Mouse (Mus musculus) layer of hippocampus, postnatal 14 days (tissue): Measurements from ENCODE around the gene Hist2h2bb. TPM values are rescaled to one million over a fixed set of nuclear protein-coding genes. Genes with fewer than 3 reads are reported as not detected.
A peak's percentile ranks its signal among the peaks of the same experiment; 100 is the strongest.
"Not testable (repeated sequence)": the region's sequence is repeated elsewhere in the genome, so short reads cannot be mapped to it uniquely, and the experiment has no call there.

Source experiments
- DNase-seq, 2 experiments: peaks; one replicate each; pipeline ENCODE4 v3.0.0; 2021 to 2022; ENCODE audit warnings: low spot score in 2 of 2, mixed read lengths in 1 of 2
- total RNA-seq, 2 experiments: library from RNA; stranded (reverse); gene quantifications; 2 replicates each; pipeline ENCODE4 v1.2.3; 2021

Hist2h2bb gene
- total RNA-seq, 2 experiments from 2014 or later, result 133 to 147 TPM

DNA sequence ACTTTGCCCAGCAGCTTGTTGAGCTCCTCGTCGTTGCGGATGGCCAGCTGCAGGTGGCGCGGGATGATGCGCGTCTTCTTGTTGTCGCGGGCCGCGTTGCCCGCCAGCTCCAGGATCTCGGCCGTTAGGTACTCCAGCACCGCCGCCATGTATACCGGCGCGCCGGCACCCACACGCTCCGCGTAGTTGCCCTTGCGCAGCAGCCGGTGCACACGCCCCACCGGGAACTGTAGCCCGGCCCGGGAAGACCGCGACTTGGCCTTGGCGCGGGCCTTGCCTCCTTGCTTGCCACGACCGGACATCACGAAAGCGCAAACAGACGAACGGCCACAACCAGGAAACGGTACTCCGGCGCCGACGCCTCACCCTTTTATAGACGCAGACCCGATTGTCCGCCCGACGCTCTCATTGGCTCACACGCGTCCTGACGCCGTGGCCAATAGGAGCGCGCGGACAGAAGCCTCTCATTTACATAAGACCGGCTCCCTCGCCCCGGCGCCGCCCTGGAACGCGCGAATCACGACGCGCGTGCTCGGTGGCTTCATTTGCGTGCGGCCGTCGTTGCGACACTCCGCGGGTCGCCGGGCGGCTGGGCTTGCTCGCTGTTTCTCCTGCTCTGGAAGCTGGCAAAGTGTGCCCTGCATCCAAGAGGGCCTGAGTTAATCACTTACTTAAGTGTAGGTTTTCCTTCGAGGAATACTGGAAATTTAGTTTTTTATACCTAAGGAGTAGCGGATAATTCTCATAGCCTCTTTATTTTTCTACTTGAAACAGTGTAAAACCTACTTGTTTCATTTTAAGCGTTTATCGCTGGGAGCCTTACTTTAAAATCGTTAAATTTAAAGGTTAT is 29.4 kb upstream of the Hist2h2bb start, which contains the start of gene Hist2h2aa2:
Hist2h2aa2 (minus strand) TSS at position 328 of the 850 bp plus-strand sequence.
- peak; percentile 98 for DNase-seq

DNA sequence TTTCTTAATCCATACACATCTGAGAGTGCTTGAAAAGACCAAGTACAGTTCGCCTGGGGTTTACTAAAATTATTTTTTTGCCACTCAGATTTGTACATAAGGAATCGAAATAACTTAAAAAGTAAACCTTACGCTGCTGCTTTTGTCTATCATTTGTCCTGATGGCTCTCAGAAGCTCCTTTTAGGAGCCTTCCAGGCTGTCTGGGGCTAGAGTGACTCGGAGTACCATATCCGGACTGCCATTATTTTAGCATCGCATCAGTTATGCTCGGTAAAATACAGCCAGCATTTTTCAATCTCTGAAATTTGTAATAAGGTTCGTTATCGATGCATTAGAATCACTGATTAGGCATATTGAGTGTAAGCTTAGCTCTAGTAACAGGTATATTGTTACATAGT is 28.8 kb upstream of the Hist2h2bb start:
- DNase-seq, result no peak

DNA sequence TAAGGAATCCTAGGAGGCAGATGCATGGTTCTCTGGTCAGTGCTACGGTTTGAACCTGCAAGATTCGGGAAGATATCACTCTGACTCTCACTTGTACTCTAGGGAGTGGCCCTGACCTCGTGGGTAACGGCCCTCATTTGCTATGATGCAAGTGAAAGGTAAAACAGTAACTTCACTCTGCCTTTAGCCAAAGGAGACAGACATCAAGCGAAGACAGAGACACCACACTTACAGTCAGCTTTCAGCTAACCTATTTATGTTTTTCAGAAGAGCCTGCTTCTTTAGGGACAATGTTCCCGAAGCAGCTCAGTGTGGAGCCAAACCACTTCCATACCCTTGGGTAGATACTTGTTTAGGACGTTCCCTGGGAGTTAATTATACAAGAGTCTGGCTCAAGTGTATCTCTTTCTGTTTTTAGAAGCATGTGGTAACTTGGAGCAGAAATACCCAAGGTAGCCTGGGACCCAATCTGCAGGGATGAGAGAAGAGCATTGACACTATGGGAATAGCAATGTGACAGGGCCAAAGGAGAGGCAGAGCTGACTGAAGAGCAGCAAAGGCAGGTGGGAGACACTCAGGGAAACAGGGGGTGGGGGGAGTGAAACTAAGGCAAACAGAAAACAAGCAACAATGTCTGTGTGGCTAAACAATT is 25.5 kb upstream of the Hist2h2bb start:
- no peak for DNase-seq

DNA sequence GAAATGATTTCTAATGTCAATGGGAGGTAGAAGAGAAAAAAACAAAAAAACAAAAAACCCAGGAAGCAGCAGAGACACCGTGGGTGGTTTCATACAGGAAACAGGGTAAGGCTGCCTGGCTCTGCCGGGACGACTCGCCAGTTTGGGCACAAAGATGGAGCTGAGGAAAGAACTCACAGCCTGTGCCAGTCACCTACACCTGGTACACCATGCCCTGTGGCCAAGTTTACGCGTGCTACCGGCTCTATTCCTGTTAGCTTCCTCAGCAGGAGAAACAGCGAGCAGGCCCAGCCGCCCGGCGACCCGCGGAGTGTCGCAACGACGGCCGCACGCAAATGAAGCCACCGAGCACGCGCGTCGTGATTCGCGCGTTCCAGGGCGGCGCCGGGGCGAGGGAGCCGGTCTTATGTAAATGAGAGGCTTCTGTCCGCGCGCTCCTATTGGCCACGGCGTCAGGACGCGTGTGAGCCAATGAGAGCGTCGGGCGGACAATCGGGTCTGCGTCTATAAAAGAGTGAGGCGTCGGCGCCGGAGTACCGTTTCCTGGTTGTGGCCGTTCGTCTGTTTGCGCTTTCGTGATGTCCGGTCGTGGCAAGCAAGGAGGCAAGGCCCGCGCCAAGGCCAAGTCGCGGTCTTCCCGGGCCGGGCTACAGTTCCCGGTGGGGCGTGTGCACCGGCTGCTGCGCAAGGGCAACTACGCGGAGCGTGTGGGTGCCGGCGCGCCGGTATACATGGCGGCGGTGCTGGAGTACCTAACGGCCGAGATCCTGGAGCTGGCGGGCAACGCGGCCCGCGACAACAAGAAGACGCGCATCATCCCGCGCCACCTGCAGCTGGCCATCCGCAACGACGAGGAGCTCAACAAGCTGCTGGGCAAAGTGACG is 24.3 kb upstream of the Hist2h2bb start, which contains the start of gene Hist2h2aa1:
Hist2h2aa1 (plus strand) TSS at position 495 of the 884 bp plus-strand sequence.
- DNase-seq, result peak; percentile 85 to 90

DNA sequence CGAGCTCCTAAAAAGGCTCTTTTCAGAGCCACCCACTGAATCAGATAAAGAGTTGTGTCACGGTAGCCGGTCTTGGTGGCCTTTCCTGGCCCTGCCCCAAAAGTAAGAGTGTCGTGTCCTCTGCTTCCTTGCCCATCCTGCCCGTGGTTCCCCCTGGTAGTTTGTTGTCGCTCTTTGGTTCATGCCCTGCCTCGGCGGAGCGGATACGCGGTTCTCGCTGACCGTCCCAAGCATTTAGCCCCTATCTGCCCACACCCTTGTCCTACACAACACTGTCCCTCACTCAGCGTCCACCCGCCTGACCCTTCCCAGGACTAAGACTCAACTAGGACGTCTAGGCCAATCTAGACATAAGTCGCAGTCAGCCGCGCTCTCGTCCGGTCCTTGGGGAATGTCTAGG is 23.5 kb upstream of the Hist2h2bb start:
- DNase-seq, result not testable (repeated sequence)

DNA sequence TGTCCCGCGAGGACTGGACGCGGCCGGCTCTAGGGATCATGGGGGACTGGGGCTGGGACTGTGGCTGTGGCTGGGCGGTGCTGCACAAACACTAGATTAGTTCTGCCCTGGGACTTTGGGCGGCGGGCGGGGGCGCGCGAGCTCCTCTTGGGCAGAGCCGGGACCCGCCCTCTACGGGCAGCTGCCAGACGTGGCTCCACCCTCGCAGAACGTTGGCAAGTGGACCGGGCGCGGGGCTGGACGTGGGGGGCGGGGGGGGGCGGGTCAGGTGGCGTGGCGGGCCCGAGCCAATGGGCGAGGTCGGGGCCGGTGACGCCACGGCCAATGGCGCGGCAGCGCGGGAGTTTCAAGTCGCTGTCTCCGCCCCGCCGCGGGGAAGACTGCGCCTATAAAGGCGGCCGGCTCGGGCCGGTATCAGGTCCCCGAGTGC is 23.1 kb upstream of the Hist2h2bb start, which contains the start of gene Hist2h3c1:
Hist2h3c1 (plus strand) TSS at position 259 of the 430 bp plus-strand sequence.
- DNase-seq, result not testable (repeated sequence)

DNA sequence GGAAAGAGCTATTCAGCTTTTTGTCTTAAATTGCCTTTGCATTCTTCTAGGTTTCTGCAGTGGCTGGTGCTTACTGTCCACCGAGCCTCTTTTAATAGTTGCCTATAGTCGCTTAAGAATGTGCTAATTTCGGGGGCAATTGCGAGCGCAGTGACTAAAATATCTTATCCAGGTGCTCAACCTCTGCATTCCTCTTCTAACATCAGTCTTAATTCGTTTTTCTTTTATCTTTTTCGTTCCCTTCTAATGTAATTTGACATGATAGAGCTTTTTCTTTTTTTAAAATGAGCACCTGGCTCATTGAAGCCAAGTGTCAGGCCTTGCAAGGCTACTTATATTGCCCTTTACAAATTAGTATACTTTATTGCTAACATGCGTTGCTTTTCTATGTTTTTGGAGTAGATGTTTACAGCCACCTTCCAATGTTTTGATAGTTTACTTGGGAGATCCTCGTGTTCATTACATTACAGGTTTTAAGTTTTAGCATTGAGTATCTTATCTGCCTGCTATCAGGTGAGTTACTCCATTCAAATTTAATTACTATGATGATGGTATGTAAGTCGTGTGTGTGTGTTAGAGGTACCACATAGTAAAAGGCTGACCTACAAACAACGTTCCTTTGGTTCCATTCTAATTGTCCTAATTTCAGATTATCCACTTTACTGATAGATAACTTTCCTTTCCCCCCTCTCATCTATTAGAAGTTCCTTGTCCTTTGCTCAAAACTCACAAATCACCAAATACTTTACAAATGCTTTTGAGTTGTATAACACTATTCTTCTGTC is 22.0 kb upstream of the Hist2h2bb start:
- no peak for DNase-seq

DNA sequence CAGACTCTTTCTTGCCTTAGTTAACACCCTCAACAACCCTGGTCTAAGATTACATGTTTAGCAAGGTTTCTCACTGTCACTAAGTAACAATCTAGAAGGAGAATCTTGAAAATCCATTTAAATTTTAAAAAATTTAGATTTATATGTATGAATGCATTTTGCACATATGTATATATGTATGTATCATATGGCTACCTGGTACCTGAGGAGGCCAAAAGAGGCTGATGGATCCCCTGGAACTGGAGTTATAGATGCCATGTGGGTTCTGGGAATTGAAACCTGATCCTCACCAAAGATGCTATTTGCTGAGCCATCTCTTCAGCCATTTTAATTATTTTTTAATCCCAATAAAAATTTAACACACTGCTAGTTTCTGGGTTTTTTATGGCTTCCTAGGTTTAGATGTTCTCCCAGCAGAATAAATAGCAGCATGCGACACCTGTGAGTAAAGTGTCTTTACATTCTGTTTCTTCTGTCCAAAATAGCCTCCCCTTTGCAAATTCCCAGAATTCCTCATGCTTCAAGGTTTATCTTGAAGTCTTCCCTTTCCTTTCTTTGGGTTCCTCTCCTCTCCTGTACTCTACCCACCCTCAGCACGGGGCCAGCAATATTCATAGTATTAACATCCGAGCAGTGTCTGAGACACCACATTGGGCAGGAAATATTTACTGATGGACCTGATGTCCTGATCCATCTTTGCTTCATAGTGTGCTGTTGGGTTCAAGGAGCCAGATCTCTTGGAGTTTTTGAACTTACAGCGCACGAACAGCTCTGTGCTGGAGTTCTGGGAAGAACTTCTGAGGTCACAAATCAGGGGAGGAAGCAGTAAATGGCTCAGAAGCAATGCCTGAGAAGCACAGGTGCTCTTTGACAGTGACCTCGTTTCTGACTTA is 21.2 kb upstream of the Hist2h2bb start:
- DNase-seq, result no peak

DNA sequence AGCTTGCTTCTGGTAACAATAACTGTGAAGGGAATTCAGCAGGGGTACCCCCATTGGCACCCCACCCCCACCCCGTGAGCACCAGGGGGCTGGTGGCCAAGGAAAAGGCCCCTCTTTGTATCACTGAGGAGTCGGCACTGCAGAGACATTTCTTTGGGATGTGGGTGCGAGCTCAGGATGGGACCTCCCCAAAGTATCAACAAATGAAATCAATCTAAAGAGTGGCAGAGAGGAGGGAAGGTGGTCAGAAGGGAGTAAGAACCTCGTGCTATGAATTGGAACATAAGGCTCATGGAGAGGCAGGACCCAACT is 20.6 kb upstream of the Hist2h2bb start:
- DNase-seq, result no peak

DNA sequence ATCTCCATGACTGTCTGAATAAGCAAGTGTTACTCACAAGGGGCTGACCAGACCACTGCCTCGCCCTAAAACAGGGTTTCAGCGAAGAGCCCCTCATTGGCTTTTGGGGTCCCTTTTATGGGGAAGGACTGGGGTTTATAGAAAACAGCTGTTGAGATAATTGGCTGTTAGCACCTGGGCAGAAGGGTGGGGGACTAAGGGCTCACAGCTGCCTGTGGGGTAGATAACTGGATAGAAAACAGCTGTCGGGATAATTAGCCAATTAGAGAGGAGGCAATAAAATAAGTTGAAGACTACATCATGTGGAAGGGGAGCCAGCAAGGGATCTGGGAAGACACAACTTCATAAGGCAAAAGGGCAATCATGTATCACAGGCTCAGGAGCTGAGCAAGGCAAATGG is 18.7 kb upstream of the Hist2h2bb start:
- DNase-seq, result no peak

- no peak for DNase-seq
Measured at GRCm38 (mm10) chr3:96251787-96252186, 17.8 kb upstream of the Hist2h2bb start.

- no peak for DNase-seq
Measured at GRCm38 (mm10) chr3:96254683-96255355, 14.7 kb upstream of the Hist2h2bb start.

DNA sequence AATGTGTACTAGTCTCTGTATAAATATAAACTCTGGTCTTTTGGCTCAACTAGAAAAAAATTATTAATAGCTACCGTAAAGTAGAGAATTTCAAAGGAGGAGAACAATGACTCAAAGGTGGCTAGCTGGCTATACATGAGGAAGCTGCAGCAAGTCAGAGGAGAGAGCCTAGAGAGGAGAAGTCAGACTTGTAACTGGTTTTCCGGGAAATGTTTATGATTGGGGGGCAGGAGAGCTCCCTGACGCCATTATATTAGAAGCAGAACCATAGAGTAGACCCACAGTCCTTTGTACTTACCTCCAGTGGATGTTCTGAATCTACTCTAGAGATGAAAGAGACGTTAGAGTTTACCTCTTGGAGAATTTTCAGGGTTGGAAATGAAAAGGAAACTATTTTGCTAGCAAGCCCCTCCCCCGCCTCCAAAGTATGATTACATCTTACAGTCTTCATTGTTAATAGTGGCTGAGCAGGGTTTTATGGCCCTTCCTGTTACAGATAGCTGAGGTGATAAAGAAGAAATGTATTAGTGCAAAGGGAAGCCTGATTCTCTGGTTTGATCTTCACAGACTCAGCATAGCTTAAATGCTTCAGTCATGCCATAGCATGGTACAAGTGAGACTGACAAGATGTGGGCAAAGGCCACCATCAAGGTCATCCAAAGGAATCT is 13.5 kb upstream of the Hist2h2bb start:
- no peak for DNase-seq

DNA sequence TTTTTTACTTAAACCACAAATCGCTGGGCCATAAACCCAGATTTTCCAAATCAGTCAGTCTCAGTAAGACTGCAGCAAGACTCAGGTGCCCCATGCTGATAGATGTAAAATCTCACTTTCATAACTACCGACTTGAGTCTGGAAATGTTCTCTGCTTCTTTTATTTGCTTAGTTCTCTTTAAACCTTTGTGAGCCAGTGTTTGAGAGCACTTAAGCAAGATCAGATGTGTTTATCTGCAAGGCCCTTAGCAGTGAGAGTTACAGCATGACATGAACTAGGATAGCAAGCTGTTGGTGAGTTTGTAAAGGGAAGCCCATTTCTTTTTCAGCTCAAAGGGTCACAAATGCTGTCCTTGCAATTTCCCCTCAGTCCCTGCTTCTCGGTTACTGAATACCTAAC is 12.4 kb upstream of the Hist2h2bb start:
- DNase-seq, result no peak

- no peak for DNase-seq
Measured at GRCm38 (mm10) chr3:96260220-96260619, 9.3 kb upstream of the Hist2h2bb start.

- DNase-seq, result no peak
Measured at GRCm38 (mm10) chr3:96261623-96262022, 7.9 kb upstream of the Hist2h2bb start.

GRCm38 (mm10) chr3:96262216-96262875 is 7.2 kb upstream of the Hist2h2bb start:
- peak; percentile 60 to 77 for DNase-seq
